Mouse (Mus musculus): ENCODE measurements around the gene Nin.

DNA sequence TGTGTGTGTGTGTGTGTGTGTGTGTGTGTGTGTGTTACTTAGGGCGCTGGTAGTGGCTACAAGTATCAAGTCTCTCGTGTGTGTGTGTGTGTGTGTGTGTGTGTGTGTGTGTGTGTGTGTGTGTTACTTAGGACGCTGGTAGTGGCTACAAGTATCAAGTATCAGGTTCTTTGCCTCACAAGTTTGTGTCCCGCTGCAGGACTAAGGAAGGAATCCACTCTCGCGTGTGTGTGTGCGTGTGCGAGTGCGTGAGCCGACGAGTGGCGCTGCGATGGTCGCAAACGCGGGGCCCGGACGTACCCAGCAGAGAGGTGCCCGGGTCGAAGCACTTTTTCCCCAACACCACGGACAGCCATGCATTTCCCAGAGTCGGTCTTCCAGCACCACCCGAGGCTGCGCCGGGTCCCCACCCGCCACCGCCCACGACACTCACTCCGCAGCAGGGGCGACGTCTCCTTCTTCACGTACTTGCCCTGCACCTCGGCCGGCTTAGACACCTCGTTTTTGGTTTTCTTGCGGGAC is 127.2 kb downstream of the Nin start:
- TF ChIP-seq CHD1 (IDR thresholded peaks at IDR 0.05; ENCODE audit: low read depth, low read length): no peak
- no peak for TF ChIP-seq CHD2 (IDR thresholded peaks at IDR 0.05; ENCODE audit: low read length)
- TF ChIP-seq CTCF (IDR thresholded peaks at IDR 0.05 in 2 of 3, conservative IDR thresholded peaks at IDR 0.05 in 1 of 3; ENCODE audit: control insufficient read depth in 1 of 3, insufficient read depth in 1 of 3, low read depth in 2 of 3, low read length in 3 of 3, poor library complexity in 1 of 3, severe bottlenecking in 1 of 3): no peak
- TF ChIP-seq MYC (IDR thresholded peaks at IDR 0.05; ENCODE audit: low read depth, low read length): no peak
- TF ChIP-seq MEF2A (IDR thresholded peaks at IDR 0.05; ENCODE audit: extremely low read depth, insufficient replicate concordance, low read depth, low read length, poor library complexity, severe bottlenecking): no peak
- no peak for TF ChIP-seq EP300 (IDR thresholded peaks at IDR 0.05; ENCODE audit: low read depth in 1 of 2, low read length in 2 of 2)

All from MEL (cell line).